Mouse (Mus musculus) macrophage (primary cell): ENCODE data around the gene Rnf223. TPM values are rescaled to one million over a fixed set of nuclear protein-coding genes. Genes with fewer than 3 reads are reported as not detected.

Experiments
- H3K27ac ChIP-seq: fragments of 350-480 bp; formaldehyde crosslinking; 2 replicates; pipeline ENCODE4 v1.9.0; 2021
- H3K36me3 ChIP-seq: fragments of 350-480 bp; formaldehyde crosslinking; 2 replicates; pipeline ENCODE4 v1.9.0; 2021; ENCODE audit errors: inconsistent target
- H3K4me3 ChIP-seq: fragments of 350-480 bp; formaldehyde crosslinking; 2 replicates; pipeline ENCODE4 v1.9.0; 2021; ENCODE audit errors: inconsistent target
- H3K79me2 ChIP-seq: fragments of 350-480 bp; formaldehyde crosslinking; 2 replicates; pipeline ENCODE4 v1.9.0; 2021; ENCODE audit errors: inconsistent target
- WGBS: methylation state at CpG from one replicate; pipeline ENCODE4 v1.1.7; 2026; ENCODE audit warnings: inconsistent platforms; ENCODE audit not compliant: missing documents; 5-methylcytosine and 5-hydroxymethylcytosine counted together
- polyA plus RNA-seq: library from polyadenylated mRNA; stranded (reverse); fragments of 250-400 nt; gene quantifications from 3 replicates; pipeline ENCODE4 v1.2.4, GENCODE M21; 2018; ENCODE audit warnings: inconsistent platforms

The Rnf223 gene
- polyA plus RNA-seq, 1 experiment from 2014 or later, result not detected

DNA sequence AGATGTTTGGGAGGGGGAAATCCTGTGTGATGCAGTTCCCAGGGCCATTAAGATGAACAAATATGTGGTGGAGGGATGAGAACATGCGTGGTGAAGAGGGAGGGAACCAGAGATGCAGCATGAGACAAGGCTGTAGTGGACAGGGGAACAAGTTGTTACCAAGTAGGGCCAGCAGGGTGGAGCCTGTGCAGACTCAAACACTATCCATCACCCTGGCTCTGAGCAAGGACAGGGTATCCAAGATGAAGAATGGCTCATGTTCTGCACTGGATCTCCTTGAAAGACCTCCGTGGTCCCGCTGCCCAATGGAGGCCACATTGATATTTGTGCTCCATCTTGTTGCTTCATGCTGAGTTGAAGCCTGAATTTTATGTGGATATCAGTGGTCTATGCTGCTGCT lies 24.5 kb downstream of the Rnf223 start:
- no peaks in the 10 kb centered on the region for H3K36me3 ChIP-seq
- no peaks in the 10 kb centered on the region for H3K79me2 ChIP-seq
- no peak overlapping the region for H3K27ac ChIP-seq
- 100% methylated on average over 3 of the region's 3 CpGs for WGBS
- no peak overlapping the region for H3K4me3 ChIP-seq

GRCm38 (mm10) chr4:156166477-156166876 lies 36.2 kb downstream of the Rnf223 start:
- WGBS, result 64% methylated on average over 9 of the region's 9 CpGs
- Histone ChIP-seq H3K36me3 (no peaks in the 10 kb centered on the region), H3K27ac (no peak overlapping the region), H3K79me2 (no peaks in the 10 kb centered on the region), H3K4me3 (no peak overlapping the region)

DNA sequence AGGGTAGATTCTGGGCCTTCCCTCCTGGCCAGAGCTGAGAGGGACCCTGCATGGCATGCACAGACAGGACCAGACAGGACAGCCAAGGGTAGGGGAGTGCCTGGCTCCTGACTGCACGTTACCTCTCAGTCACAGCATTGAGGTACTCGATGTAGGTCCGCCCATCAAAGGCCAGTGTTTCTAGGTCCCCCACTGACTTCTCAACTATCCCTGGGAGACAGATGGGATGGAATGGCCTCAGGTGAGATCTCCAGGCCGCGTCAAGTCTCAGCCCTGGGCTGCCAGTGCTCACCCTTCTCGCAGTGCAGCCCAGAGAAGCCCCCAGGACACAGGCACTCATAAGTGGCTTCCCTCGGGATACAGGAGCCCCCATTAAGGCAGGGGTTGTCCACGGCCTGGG lies 38.3 kb downstream of the Rnf223 start:
- Histone ChIP-seq H3K27ac (no peak overlapping the region), H3K79me2 (no peaks in the 10 kb centered on the region), H3K36me3 (no peaks in the 10 kb centered on the region), H3K4me3 (no peak overlapping the region)
- WGBS, result 99% methylated on average over 8 of the region's 8 CpGs

- Histone ChIP-seq H3K36me3 (no peaks in the 10 kb centered on the region), H3K79me2 (no peaks in the 10 kb centered on the region), H3K27ac (no peak overlapping the region), H3K4me3 (no peak overlapping the region)
- WGBS, result 94% methylated on average over 8 of the region's 10 CpGs
Measured at GRCm38 (mm10) chr4:156169129-156169528, 38.8 kb downstream of the Rnf223 start.

GRCm38 (mm10) chr4:156171828-156172227 lies 41.5 kb downstream of the Rnf223 start:
- Histone ChIP-seq H3K27ac (no peak overlapping the region), H3K36me3 (no peaks in the 10 kb centered on the region; the same call in 1 of the 2 replicates), H3K79me2 (no peaks in the 10 kb centered on the region), H3K4me3 (no peak overlapping the region)
- 95% methylated on average over 10 of the region's 11 CpGs for WGBS

DNA sequence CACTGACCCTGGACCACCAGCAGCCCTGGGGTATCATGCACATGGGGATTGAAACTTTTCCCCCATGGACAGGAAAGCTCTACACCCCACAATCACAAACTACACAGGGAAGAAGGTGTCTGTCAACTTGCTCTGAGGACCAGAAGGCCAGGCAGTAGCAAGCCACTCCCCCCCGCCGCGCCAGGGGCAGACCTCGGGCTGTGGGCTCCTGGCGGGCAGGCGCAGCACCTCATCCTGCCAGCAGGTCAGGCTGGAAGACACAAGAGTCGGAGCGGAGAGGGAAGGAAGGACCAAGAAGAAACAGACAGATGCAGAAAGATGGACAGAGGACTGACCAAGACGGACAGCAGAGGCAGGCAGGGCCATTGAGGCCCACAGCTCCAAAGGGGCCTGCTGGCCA lies 47.3 kb downstream of the Rnf223 start:
- Histone ChIP-seq H3K36me3 (no peaks in the 10 kb centered on the region; the same call in 1 of the 2 replicates), H3K4me3 (no peak overlapping the region), H3K79me2 (no peaks in the 10 kb centered on the region), H3K27ac (no peak overlapping the region)
- 95% methylated on average over 9 of the region's 9 CpGs for WGBS

Other genes with a start within 250 kb of the Rnf223 start
- gene Pusl1, start 238.7 kb upstream of the Rnf223 start, polyA plus RNA-seq, result 12.4 to 21.3 TPM (median 17.4 TPM) in 3 replicates
- 8.2 to 8.7 TPM (median 8.3 TPM) in 3 replicates for gene Acap3, start 238.7 kb upstream of the Rnf223 start, polyA plus RNA-seq
- 55.7 to 67.6 TPM (median 65.4 TPM) in 3 replicates for gene Ube2j2, start 186.7 kb upstream of the Rnf223 start, polyA plus RNA-seq
- gene C1qtnf12, start 168.2 kb upstream of the Rnf223 start, polyA plus RNA-seq, result 5.3 to 17.5 TPM (median 14.9 TPM) in 3 replicates
- 1.4 to 6.1 TPM (median 2.9 TPM) in 3 replicates for gene B3galt6, start 137.9 kb upstream of the Rnf223 start, polyA plus RNA-seq
- 261 to 438 TPM (median 289 TPM) in 3 replicates for gene Sdf4, start 137.6 kb upstream of the Rnf223 start, polyA plus RNA-seq
- gene Tnfrsf4, start 116.7 kb upstream of the Rnf223 start, polyA plus RNA-seq, result 0.47 to 0.95 TPM (median 0.93 TPM) in 3 replicates
- gene Tnfrsf18, start 104.3 kb upstream of the Rnf223 start, polyA plus RNA-seq, result 0.29 to 0.30 TPM in 2 of 3 replicates, not detected in the other
- not detected in 3 replicates for gene Ttll10, start 71.1 kb upstream of the Rnf223 start, polyA plus RNA-seq
- 3.9 to 7.6 TPM (median 5.1 TPM) in 3 replicates for gene 9430015G10Rik, start 20.5 kb upstream of the Rnf223 start, polyA plus RNA-seq
- gene Agrn, start 67.0 kb downstream of the Rnf223 start, polyA plus RNA-seq, result 3.3 to 10.5 TPM (median 7.2 TPM) in 3 replicates
- 62.5 to 462 TPM (median 183 TPM) in 3 replicates for gene Isg15, start 70.3 kb downstream of the Rnf223 start, polyA plus RNA-seq
- gene AW011738, start 72.8 kb downstream of the Rnf223 start, polyA plus RNA-seq, result 0.53 to 3.8 TPM (median 0.88 TPM) in 3 replicates
- 0.06 to 0.12 TPM in 2 of 3 replicates, not detected in the other for gene Perm1, start 85.4 kb downstream of the Rnf223 start, polyA plus RNA-seq
- 16.9 to 22.6 TPM (median 18.8 TPM) in 3 replicates for gene Plekhn1, start 104.3 kb downstream of the Rnf223 start, polyA plus RNA-seq
- 52.2 to 93.1 TPM (median 59.9 TPM) in 3 replicates for gene Noc2l, start 105.5 kb downstream of the Rnf223 start, polyA plus RNA-seq
- gene Samd11, start 125.1 kb downstream of the Rnf223 start, polyA plus RNA-seq, result 0.09 to 0.43 TPM in 2 of 3 replicates, not detected in the other
- gene Vmn2r-ps159, start 200.6 kb downstream of the Rnf223 start, polyA plus RNA-seq, result not detected in 3 replicates